Mouse (Mus musculus): Measurements from ENCODE around the gene Fam155a.

DNA sequence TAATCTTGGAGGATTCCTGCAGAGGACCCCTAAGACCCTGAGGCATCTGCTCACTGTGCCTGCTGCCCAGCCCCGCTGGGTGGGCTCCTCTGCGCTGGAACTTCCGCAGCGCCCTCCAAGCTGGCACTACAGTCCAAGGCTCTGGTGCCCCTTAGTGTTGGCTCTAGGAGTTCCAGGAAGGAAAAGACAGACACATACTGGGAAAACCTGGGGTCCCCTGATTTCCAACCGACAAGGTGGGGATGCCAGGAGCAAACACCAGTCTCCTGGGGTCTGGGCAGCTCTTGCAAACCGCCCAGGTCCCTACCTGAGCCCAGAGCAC, 1.5 kb upstream of the Fam155a start:
- TF ChIP-seq CTCF (IDR thresholded peaks at IDR 0.05; ENCODE audit: insufficient read depth, low read depth, low read length): peak; percentile 70
- 0 out of 2 replicates have a peak, but pooled peaks have one; percentile 26 for TF ChIP-seq POLR2A (IDR thresholded peaks at IDR 0.05; ENCODE audit: insufficient read depth, low read depth, low read length)
